Mouse (Mus musculus) heart, embryonic 14.5 days (tissue): ENCODE measurements around the gene Trio. TPM values are rescaled to one million over a fixed set of nuclear protein-coding genes. Genes with fewer than 3 reads are reported as not detected.
A peak's percentile ranks its signal among the peaks of the same experiment; 100 is the strongest.

ENCODE experiments used
- ATAC-seq: fragments of 200-750 bp; cut with Nextera tagmentation; 2 replicates; pipeline ENCODE4 v1.8.0; 2017; ENCODE audit warnings: low read depth, moderate TSS enrichment; ENCODE audit not compliant: insufficient number of reproducible peaks, insufficient read depth, low FRiP score
- H3K27ac ChIP-seq, 2 experiments: fragments of 200-500 bp in 1 of 2; fragments of 300-500 bp in 1 of 2; sonication (generic) in 1 of 2; replicated peaks in 1 of 2; 2 replicates each; pipeline ENCODE4 v1.5.1; 2012 to 2014; ENCODE audit warnings: low read depth in 2 of 2, low read length in 2 of 2, control low read depth in 1 of 2, mild to moderate bottlenecking in 1 of 2, mixed read lengths in 1 of 2; ENCODE audit not compliant: control insufficient read depth in 1 of 2, insufficient read depth in 1 of 2
- H3K27me3 ChIP-seq: fragments of 300-500 bp; sonication (generic); 2 replicates; pipeline ENCODE4 v1.6.1; 2014; ENCODE audit warnings: mild to moderate bottlenecking, low read length, control low read depth; ENCODE audit not compliant: control insufficient read depth, insufficient read depth
- H3K36me3 ChIP-seq: fragments of 300-500 bp; sonication (generic); 2 replicates; pipeline ENCODE4 v1.6.1; 2014; ENCODE audit warnings: mild to moderate bottlenecking, control low read depth, low read length, mixed read lengths; ENCODE audit not compliant: control insufficient read depth, insufficient read depth
- H3K4me1 ChIP-seq, 2 experiments: fragments of 200-500 bp in 1 of 2; fragments of 300-500 bp in 1 of 2; sonication (generic) in 1 of 2; 2 replicates each; pipeline ENCODE4 v1.6.1; 2012 to 2014; ENCODE audit warnings: low read length in 2 of 2, control low read depth in 1 of 2, mixed read lengths in 1 of 2; ENCODE audit not compliant: control insufficient read depth in 2 of 2, insufficient read depth in 2 of 2
- H3K4me2 ChIP-seq: fragments of 300-500 bp; sonication (generic); 2 replicates; pipeline ENCODE4 v1.6.1; 2014; ENCODE audit warnings: mild to moderate bottlenecking, low read length
- H3K4me3 ChIP-seq, 2 experiments: fragments of 200-500 bp in 1 of 2; fragments of 300-500 bp in 1 of 2; sonication (generic) in 1 of 2; 2 replicates each; pipeline ENCODE4 v1.5.1; 2012 to 2014; ENCODE audit warnings: low read length in 2 of 2, mild to moderate bottlenecking in 2 of 2, control low read depth in 1 of 2, low read depth in 1 of 2, moderate library complexity in 1 of 2; ENCODE audit not compliant: control insufficient read depth in 1 of 2, insufficient read depth in 1 of 2
- H3K9ac ChIP-seq: fragments of 300-500 bp; sonication (generic); 2 replicates; pipeline ENCODE4 v1.6.1; 2014; ENCODE audit warnings: mild to moderate bottlenecking, low read length
- H3K9me3 ChIP-seq: fragments of 300-500 bp; sonication (generic); 2 replicates; pipeline ENCODE4 v1.6.1; 2016; ENCODE audit warnings: low read length, control low read depth; ENCODE audit not compliant: control insufficient read depth
- WGBS: fragments of 180-500 bp; shearing (Covaris S2); extraction: QIAGEN DNeasy Blood & Tissue Kit; methylation state at CpG from one replicate; pipeline ENCODE4 v1.1.7; 2014; 5-methylcytosine and 5-hydroxymethylcytosine counted together
- polyA plus RNA-seq: library from polyadenylated mRNA; unstranded; fragments of >200 nt; fragmentation: Nextera tagmentation; extraction: Ambion mirVana; gene quantifications from 2 replicates; pipeline ENCODE4 v1.2.1, GENCODE M21; 2014

The Trio gene
- polyA plus RNA-seq, 1 experiment from 2014 or later = 23.8 TPM

DNA sequence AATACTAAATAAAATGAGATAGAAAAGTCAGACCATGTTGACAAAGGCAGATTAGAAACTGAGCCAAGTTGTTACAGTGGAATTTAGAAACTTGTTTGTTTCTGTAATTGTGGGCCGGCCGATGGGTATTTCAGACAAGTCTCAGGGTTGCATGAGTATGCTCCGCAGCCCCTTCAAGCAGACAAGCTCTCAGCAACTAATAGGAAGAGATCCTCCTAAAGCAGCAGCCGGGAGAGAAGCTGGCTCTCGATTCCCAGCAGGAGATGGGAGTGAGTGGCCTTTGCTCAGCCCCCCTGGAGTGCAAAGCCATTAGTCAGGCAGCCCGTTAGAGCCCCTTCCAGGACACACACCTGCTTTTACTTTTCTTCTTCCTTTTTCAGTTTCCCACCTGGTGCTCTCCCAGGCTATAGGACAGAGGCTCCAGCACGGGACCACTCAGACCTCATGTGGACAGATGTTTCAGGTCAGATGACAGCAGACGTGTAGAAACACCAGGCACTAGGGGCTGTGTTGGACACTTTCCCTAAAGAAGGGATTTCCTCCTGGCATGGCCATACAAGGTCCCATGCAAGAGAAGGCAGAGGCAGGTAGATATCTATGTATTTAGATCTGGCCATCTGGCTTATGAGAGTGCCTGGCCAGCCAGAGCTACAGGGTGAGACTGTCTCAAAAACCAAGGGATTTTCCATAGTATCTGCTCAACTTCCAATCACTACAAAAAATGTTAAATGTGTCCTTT, 26.9 kb downstream of the Trio start:
- ATAC-seq = no peak
- Histone ChIP-seq H3K36me3 (no peaks in the 10 kb centered on the region; the same call in 1 of the 2 replicates), H3K9ac (no peak overlapping the region), H3K4me2 (no peak overlapping the region), H3K27me3 (no peaks in the 10 kb centered on the region), H3K4me3 (no peak overlapping the region), H3K4me1 (peaks cover 44 to 82% of the 10 kb centered on the region in 2 experiments), H3K9me3 (no peaks in the 10 kb centered on the region), H3K27ac (no peak overlapping the region)
- 42% methylated on average over 8 of the region's 8 CpGs for WGBS

DNA sequence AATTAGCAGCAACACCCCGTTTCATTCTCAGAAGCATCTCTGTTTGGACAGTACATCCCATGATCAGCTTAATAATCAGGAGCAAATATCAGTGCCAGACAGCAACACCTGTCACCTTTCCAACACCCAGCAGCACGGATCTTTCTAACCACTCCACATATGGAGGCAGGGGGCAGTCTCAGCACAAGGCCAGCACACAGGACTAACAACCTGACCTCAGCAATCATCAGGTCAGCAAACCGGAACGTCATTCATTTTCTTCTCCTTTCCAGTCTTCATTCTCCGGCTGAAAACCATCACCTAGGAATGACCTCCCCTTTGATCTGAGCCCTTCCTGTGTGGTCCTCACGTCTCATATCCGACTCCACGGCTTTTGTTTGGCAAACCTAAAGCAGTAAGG, 27.7 kb downstream of the Trio start:
- Histone ChIP-seq H3K9me3 (no peaks in the 10 kb centered on the region), H3K4me1 (peaks cover 51 to 82% of the 10 kb centered on the region in 2 experiments), H3K9ac (no peak overlapping the region), H3K4me2 (peak overlapping the region; percentile 48), H3K27me3 (no peaks in the 10 kb centered on the region), H3K27ac (peak overlapping the region; percentile 34 to 82), H3K36me3 (no peaks in the 10 kb centered on the region; the same call in 1 of the 2 replicates), H3K4me3 (no peak overlapping the region)
- WGBS = 18% methylated on average over 8 of the region's 8 CpGs
- ATAC-seq = no peak

DNA sequence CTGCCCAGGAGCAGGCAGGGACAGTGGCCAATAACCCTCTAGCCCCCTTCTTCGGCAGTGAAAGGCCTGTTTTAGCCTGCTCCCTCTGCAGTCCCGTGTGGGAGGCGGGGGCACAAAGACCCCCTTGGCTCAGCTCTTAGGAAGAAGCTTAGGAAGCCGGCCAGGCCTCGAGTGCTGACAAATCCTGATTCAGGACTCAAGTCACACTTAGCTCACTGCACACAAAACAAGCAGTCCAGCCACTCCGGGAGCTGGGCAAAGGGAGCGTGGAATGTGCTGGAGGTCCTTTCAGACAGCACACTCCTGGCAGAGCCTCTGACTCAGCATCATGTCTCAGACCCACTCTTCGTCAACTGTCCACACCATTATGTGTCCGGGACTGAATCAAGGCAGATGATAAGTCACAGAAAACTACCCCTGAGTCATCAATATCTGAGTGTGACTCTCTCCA, 28.2 kb downstream of the Trio start:
- Histone ChIP-seq H3K4me3 (no peak overlapping the region), H3K36me3 (no peaks in the 10 kb centered on the region; the same call in 1 of the 2 replicates), H3K27ac (peak overlapping the region; percentile 34 to 82), H3K9ac (peak overlapping the region; percentile 41; the same call in 1 of the 2 replicates), H3K27me3 (no peaks in the 10 kb centered on the region), H3K4me1 (peaks cover 52 to 82% of the 10 kb centered on the region in 2 experiments), H3K9me3 (no peaks in the 10 kb centered on the region), H3K4me2 (peak overlapping the region; percentile 48)
- peak; percentile 91 for ATAC-seq
- 10% methylated on average over 9 of the region's 9 CpGs for WGBS

DNA sequence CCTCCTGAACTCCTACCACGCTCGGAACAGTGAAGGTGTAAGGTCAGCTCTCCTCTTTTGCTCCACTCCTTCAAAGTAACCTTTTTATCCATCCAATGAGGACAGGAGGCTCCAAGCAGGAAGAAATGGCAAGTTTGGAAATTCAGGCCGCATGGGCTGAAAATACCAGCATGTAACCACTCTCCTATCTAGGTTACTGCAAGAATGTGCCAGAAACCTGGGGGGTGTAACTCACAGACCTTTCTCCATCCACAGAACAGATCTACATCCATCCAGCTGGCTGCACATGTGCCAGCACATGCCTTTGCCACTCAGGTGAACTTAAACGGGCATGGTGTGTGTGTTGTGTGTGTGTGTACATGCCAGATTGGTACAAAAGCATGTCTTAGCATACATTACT, 28.9 kb downstream of the Trio start:
- Histone ChIP-seq H3K4me3 (no peak overlapping the region), H3K9me3 (no peaks in the 10 kb centered on the region), H3K36me3 (no peaks in the 10 kb centered on the region; the same call in 1 of the 2 replicates), H3K27me3 (no peaks in the 10 kb centered on the region), H3K4me1 (peaks cover 54 to 82% of the 10 kb centered on the region in 2 experiments), H3K9ac (no peak overlapping the region), H3K27ac (peak overlapping the region; percentile 28 to 82; a peak in 2 of 4 replicates), H3K4me2 (no peak overlapping the region)
- WGBS = 64% methylated on average over 4 of the region's 4 CpGs
- ATAC-seq = no peak

DNA sequence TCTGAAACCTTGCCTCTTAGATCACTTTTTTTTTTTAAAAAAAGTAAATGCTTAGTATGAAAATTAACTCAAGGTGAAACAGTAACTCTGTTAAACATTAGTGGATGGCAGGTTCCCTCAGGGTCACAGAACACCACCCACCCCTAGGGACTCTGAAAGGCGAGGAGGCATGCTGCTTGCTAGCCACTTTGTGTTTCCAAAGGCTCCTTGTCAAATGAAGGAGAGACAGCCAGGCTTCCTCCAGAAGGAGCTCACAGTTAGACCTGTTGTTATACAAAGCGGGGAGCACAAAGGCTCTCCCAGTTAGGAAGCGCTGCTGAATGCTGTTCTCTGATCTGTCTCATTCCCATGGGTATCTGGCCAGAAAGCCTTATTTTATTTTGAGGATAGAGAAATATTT, 30.2 kb downstream of the Trio start:
- 90% methylated on average over 3 of the region's 3 CpGs for WGBS
- Histone ChIP-seq H3K9ac (no peak overlapping the region), H3K4me1 (peaks cover 53 to 81% of the 10 kb centered on the region in 2 experiments), H3K27me3 (no peaks in the 10 kb centered on the region), H3K27ac (no peak overlapping the region), H3K9me3 (no peaks in the 10 kb centered on the region), H3K4me3 (no peak overlapping the region), H3K36me3 (no peaks in the 10 kb centered on the region; the same call in 1 of the 2 replicates), H3K4me2 (no peak overlapping the region)
- ATAC-seq = no peak

DNA sequence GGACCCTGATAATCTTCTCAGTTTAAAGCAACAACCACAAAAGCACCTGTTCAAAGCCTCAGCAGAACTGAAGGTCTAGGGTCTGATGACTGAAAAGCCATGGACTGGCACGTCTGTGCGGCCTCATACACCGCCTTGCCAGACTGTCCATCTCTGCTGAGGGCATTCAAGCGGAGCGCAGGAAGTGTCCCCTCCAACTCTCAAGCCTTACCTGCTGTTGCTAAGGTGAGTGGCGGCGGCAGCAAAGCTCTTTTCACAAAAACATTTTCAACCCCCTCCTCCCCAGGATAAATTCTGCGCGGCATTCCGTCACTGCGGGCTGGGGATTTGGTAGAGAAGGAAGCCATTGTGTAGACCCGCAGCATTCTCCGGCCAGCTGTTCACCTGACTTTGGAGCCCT, 30.8 kb downstream of the Trio start:
- 83% methylated on average over 13 of the region's 13 CpGs for WGBS
- no peak for ATAC-seq

DNA sequence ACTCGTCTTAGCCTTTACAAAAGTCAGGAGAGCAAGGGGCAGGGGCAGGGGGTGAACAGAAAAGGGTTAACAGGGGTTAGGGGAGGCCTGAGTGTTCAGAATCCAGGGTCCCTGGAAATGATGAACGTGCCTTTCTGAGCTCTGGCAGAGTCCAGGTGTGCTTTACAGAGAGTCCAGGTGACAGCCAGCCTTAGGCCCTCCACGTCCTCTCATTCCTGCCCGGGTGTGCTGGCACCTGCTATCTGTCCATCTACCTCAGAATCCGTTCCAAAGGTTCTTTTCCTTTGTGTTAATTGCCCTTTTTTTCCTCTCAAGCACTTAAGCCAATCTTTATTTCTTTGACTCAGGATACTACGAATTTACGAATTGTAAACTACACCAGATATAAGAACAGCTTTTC, 32.1 kb downstream of the Trio start:
- Histone ChIP-seq H3K4me1 (peaks cover 55 to 82% of the 10 kb centered on the region in 2 experiments), H3K27ac (no peak overlapping the region), H3K36me3 (no peaks in the 10 kb centered on the region; the same call in 1 of the 2 replicates), H3K9me3 (no peaks in the 10 kb centered on the region), H3K27me3 (no peaks in the 10 kb centered on the region), H3K4me3 (no peak overlapping the region), H3K4me2 (no peak overlapping the region), H3K9ac (no peak overlapping the region)
- ATAC-seq = no peak
- 84% methylated on average over 7 of the region's 7 CpGs for WGBS

More for the DNA sequence above, 30.8 kb downstream of the Trio start:
- no peak overlapping the region for H3K4me3 ChIP-seq
- H3K4me1 ChIP-seq = peaks cover 57 to 81% of the 10 kb centered on the region in 2 experiments
- no peaks in the 10 kb centered on the region for H3K9me3 ChIP-seq
- H3K4me2 ChIP-seq = no peak overlapping the region
- H3K27me3 ChIP-seq = no peaks in the 10 kb centered on the region
- H3K27ac ChIP-seq = no peak overlapping the region
- H3K9ac ChIP-seq = no peak overlapping the region
- no peaks in the 10 kb centered on the region; the same call in 1 of the 2 replicates for H3K36me3 ChIP-seq
